Mouse (Mus musculus) spleen, adult 2 months (tissue): ENCODE results near the gene Acta1.

ENCODE experiments used
- CTCF ChIP-seq: fragments of 200-500 bp; IDR thresholded peaks from 2 replicates; pipeline ENCODE4 v1.5.1; 2011; ENCODE audit warnings: mild to moderate bottlenecking, inconsistent platforms; ENCODE audit not compliant: insufficient read depth, insufficient read length, insufficient replicate concordance; ENCODE audit errors: extremely low read depth
- POLR2A ChIP-seq: fragments of 200-500 bp; IDR thresholded peaks from 2 replicates; pipeline ENCODE4 v1.6.1; 2011; ENCODE audit warnings: low read depth, low read length, inconsistent platforms

DNA sequence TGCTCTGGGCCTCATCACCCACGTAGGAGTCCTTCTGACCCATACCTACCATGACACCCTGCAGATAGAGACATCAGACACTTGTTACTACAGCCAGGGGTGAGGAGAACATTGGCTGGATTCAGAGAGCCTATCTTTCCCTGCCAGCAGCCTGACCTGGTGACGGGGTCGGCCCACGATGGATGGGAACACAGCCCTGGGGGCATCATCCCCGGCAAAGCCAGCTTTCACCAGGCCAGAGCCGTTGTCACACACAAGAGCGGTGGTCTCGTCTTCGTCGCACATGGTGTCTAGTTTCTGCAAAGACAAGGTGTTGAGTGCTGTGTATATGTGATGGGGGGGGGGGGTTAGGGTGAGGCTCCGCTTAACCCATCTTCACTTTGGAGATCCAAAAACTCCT is 1.1 kb downstream of the Acta1 start:
- TF ChIP-seq POLR2A (no peak), CTCF (no peak)
